Mouse (Mus musculus) urinary bladder, postnatal 10 days (tissue): ENCODE data around the gene Lasp1.

Experiments
- DNase-seq: peaks from one replicate; pipeline ENCODE4 v3.0.0; 2022; ENCODE audit warnings: low spot score

Lasp1 gene

DNA sequence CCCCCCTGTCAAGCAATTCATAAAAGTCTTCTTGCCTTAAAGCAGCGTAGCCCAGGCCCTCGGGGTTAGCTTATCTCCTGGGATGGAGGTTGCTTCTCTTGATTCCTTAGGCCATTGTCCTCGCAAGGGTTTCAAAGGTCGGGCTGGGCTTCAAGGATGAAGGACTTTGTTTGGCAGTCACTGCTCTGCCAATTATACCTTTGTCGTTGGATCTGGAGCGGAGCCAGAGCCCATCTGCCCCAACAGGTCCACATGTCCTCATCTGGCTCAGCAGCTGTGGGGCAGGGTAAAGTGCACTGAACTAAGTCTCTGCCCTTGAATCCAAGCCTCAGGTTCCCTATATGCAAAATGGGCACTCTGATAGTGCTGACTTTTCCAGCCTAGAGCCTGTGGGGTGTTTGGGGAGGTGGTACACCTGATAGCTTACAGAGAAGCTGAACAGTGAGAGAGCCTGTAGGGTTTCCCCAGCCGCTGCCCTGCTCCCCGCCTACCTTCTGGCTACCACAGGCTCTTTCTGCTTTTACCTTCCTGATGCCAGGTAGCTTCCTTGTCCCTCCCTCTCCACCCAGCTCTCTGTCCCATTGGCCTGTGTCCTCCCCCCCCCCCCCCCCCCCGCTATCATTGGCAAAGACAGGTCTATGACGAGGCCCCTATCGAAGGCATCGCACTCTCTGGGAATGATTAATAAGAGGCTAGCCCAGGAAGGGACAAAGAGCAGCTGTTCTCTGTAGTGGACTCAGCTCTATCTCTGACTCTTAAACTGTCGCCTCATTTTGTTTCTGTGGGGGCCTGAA is 13.0 kb downstream of the Lasp1 start:
- no peak for DNase-seq

DNA sequence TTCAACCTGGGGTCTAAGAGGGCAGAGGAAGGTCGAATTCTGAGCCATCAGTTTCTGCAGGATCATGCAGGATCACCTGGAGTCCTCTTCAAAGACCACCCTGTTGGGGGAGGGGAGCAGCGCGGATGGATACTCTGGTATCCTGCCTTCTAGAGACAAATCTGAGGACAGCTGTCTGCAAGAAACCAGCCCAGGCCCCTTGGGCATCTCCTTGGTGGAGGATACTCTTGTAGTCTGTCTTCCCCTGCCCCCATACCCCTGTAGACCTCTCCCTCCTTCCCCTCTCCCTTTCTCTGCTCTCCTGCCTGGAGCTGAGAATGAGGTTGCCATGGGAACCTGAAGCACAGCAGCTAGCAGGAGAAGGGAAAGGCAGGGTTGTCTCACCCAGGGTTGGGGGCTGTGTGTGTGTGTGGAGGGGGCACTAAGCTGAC is 13.7 kb downstream of the Lasp1 start:
- DNase-seq, result no peak

GRCm38 (mm10) chr11:97813085-97813484 is 14.3 kb downstream of the Lasp1 start:
- no peak for DNase-seq

- no peak for DNase-seq
These were observed 15.1 kb downstream of the Lasp1 start for GRCm38 (mm10) chr11:97813746-97814515.

DNA sequence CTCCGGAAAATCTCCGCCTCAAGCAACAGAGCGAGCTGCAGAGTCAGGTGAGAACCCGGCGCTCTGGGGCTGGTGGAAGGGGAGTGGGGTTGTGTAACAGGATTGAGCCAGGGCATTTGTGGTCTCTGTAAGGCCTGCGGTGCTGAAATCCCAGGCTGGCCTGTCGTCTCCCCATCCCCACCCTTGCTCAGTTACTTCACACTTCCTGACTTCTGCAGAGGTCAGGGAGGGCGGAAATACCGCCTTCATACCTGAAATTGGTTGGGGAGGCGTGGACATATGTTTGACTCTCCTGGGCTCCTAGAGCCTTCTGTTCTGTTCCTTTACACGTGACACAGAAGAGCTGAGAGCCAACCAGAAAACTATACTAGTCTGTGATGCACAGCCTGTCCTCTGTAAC is 16.9 kb downstream of the Lasp1 start:
- no peak for DNase-seq

- DNase-seq, result no peak
These were observed 17.4 kb downstream of the Lasp1 start for GRCm38 (mm10) chr11:97816176-97816575.

- no peak for DNase-seq
These were observed 18.1 kb downstream of the Lasp1 start for GRCm38 (mm10) chr11:97816916-97817315.

DNA sequence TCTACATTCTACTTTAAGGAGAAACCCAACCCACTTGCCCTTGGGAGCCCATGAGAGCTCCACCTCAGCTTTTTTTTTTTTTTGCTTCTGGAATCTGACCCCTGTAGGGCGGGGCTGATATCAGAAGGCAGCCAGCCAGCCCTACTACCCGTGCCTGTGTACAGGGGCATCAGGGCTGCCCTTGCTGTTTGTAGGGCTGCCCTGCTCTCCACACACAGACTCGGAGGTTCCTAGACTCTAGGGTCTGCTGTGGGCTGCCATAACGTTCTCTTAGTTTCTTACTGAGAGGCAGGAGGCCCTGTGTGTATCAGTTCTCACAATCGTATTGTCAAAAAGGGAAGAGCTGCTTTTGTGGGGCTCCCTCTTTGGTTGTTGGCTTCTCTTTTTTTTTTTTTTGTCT is 18.6 kb downstream of the Lasp1 start:
- no peak for DNase-seq

DNA sequence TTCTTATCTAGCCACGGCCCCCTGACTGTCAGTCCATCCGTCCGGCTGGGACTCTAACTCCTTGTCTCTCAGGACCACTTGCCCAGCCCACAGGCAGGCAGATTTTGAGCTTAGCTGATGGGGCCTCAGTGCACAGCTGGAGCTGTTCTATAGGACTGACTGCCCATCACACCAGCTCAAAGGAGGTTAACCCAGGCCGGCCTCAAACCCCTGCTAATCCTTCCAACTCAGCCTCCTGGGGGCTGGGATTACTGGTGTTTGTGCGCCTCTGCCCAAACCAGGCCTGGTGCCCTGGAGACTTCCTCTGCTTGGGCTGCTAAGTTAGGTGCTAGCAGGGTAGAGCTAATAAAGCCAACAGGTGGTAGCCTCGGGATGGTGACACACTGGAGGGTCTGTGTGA is 19.2 kb downstream of the Lasp1 start:
- DNase-seq, result no peak

DNA sequence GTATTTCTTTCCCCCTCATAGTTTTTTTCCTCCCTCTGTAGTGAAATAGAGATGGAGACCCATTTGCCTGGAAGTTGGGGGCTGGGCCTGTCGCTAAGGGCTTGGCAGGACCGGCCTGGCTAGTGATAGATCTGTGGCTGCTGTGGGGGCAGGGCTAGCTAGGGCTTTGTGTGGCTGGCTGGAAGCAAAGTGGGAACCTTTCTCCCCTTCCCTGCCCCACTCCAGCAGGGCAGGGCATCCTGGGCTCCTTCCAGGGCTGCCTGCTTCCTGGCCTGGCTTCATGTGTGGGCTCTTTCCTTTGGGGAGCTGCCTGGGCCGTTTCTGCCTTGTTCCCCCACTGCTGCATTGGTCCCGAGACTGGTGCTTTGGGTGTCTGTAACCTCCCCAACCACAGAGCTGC is 19.8 kb downstream of the Lasp1 start:
- no peak for DNase-seq

DNA sequence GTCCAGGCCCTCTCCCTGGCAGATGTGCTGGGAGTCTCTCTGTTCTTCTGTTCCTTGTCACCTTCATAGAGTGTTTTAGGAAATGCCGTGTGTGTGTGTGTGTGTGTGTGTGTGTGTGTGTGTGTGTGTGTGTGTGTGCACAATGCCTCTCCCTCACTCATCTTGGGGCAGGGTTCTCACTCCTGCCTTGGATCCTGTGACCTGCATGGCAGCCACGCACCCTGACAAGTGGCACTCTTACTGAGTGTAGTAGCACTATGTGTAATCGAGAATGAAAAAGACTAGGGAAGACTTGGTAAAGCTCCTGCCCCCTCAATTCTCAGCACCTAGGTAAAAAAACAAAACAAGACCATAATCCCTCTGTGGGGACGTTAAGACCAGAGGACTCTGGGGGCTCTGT is 20.3 kb downstream of the Lasp1 start:
- no peak for DNase-seq

GRCm38 (mm10) chr11:97819923-97820322 is 21.1 kb downstream of the Lasp1 start:
- DNase-seq, result no peak

DNA sequence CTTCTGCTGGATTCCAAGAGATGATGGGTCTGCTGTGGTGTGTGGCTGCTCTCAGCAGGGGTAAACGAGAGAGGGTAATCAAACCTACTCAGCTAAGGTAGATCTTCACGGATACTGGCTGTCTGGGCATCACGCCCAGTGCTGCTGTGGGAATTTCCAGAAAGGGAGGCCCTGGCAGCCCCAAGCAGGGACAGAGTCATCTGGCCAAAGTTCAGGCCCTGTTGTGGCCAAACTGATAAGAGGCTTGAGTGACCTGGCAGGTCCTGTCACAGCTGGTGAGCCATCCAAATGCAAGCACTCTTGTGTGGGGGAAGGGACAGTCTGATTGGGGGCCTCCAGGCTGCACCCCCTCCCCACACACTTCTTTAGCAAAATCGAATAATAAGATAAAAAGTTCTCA is 22.0 kb downstream of the Lasp1 start:
- no peak for DNase-seq

DNA sequence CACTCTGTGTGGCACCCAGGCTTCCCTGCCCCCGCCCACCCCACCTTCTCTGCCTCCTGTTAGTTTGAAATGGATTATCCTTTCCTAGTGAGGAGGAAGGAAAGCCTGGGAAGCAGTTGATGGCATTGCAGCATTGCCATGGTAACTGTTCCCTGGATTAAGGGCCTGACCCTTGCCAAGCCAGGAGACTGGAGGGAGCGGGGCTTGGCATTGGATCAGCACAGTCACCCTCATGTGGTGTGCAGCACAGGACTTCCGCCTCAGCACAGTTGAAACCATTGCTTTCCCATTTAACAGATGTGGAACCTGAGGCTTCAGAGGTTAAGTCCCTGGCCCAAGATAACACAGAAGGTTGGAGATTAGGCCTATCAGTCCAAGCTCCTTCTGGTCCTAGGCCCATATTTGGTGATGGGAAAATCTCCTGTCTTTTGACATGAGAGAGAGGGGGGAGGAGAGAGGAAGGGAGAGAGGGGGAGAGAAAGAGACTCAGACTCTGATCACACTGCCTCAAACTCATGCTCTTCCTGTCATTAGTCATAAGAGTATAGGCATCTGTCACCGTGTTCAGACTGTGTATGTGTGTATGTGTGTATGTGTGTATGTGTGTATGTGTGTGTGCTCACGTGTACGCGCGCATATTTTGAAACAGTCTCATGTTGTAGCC is 22.7 kb downstream of the Lasp1 start:
- DNase-seq, result no peak

DNA sequence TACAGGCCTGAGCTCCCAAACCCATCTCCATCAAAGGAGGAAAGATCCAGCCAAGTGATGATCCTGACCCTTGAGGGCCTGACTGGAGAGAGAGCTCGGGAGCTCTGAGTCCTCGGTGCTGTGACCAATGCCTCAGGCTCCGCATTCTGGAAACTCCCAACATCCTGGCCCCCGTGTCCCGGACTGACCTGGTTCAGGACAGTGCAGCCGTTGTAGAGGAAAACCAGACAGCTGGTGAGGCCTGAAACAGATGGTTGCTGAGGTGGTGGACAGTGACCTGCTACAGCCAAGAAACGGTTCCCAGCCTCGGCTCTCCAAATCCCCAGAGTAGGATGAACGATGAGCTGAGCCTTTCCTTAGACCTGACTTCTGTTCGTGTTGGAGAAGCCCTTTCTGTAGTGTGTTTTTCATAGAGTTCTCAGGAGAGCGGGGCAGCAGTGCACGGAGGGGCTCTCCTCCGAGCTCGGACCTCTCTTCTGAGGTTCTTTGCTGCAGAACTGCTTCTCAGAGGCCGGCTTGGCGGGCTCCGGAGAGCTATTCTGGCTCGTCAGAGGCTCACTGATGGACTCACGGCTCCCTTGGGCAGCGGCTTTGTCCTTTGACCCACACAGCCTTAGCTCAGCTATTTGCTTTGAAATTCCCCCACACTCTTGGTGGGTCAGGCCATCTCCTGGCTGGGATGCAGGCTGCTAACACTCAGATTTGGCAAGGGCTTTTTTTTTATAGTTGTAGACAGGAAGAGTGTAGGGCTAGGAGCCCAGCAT is 24.2 kb downstream of the Lasp1 start:
- no peak for DNase-seq

- no peak for DNase-seq
These were observed 25.4 kb downstream of the Lasp1 start for GRCm38 (mm10) chr11:97824168-97824567.

- DNase-seq, result no peak
These were observed 26.1 kb downstream of the Lasp1 start for GRCm38 (mm10) chr11:97824895-97825294.

- DNase-seq, result no peak
These were observed 26.5 kb downstream of the Lasp1 start for GRCm38 (mm10) chr11:97825295-97825694.

DNA sequence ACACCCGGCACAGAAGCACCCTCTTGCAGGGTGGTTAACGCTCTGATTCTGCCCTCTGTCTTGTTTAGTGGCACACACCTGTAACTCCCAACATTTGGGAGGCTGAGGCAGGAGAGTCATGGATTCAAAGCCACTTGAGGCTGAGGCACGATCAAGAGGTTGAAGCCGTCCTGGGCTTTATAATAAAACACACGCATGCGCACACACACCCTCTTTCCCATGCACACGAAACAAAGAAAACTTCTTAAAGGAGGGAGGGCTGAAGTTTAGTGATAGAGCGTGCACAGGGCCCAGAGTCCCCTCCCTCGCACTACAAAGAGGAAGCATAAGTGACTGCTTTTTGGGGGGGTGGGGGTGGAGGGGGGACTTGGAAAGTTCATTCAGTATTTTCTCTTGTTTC is 27.2 kb downstream of the Lasp1 start:
- no peak for DNase-seq

GRCm38 (mm10) chr11:97826414-97826813 is 27.6 kb downstream of the Lasp1 start:
- DNase-seq, result no peak

DNA sequence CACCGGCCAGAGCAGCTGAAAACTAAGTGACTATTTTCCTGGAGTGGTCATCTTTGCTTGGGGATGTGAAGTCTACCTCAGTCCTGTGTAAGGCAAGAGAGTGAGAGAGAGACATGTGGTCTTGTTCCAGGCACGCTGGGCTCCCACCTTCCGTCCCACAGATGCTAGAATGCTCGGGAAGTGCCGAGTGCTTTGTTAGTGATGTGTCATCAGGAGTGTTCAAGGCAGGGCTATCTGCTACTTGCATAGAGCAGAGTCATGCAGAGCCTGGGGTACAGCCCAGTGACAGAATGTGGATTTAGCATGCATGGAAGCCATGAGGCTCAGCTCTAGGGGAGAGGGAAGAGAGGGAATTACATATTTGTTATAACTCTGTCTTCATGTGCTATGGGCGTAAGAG is 28.9 kb downstream of the Lasp1 start:
- no peak for DNase-seq

GRCm38 (mm10) chr11:97829365-97829764 is 30.6 kb downstream of the Lasp1 start:
- DNase-seq, result no peak
